Mouse (Mus musculus) spleen, embryonic (tissue): ENCODE measurements around the gene Tmem201.
"Not testable (repeated sequence)": the region's sequence is repeated elsewhere in the genome, so short reads cannot be mapped to it uniquely, and the experiment has no call there.

Source experiments
- CTCF ChIA-PET: fragments of 350-600 bp; sonication (Branson Sonifier 250); formaldehyde crosslinking; loops from one replicate; lab custom pipeline; 2022; lab: Charles Lee

The Tmem201 gene

DNA sequence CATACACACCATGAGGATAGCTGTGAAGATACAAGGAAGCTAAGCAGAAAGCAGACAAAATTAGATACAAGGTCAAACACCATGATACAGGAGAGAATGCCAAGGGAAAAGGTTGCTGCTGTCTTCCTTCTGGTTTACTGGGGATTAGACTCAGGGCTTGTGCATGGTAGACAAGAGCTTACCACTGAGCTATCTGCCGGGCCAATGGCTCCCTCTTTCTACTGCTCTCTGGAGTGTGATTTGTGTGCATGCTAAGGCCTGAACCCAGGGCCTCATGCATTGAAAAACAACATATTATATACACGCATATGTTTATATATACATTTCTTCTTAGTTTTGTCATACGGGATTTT is 11.8 kb upstream of the Tmem201 start:
- CTCF ChIA-PET: not testable (repeated sequence)

DNA sequence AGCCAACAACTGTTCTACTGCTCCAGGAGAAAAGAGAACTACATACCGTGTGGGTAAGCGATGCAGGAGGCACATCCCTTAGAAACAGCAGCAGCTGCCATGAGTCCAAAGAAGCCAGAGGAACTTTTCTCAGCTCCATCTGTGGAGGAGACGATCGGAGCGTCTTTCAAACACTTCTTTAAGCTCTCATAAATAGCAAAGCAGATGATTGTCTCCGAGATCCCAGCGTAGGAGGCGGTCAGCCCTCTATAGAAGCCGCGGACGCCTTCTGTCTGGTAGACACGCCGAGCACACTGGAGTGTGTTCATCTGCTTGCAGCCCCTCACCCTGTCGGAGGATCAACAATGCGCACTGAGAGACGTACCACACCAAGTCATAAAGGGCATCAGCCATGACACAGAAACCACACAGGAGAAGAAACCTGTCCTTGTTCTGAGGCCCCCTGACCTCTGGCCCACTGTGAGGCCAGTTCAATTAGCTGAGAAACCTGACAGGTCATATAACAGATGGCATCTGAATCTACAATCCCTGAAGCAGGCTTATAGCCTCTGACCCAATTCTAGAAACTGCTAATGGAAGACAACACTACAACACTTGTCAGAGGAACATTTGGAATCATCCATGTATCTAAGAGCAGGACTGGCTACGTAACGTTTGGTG is 11.3 kb upstream of the Tmem201 start:
- CTCF ChIA-PET: no interaction called here

DNA sequence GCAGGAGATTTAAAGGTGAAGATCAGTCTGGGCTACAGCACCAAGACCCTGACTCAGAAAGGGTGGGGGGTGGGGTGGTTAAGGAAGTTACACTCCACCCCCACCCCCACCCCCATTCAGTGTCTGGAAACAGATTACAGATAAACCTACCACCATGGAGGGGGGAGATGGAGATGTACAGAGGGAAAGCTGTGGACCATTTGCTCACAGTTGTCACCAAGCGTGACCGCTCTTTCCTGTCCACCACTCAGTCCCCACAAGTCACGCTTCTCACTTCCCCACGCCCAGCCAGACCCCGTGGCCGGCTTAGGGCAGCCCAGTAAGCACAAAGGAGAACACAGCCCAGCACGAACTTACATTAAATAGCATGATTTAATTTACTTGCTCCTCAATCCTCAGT is 6.3 kb upstream of the Tmem201 start:
- CTCF ChIA-PET: no interaction called here

DNA sequence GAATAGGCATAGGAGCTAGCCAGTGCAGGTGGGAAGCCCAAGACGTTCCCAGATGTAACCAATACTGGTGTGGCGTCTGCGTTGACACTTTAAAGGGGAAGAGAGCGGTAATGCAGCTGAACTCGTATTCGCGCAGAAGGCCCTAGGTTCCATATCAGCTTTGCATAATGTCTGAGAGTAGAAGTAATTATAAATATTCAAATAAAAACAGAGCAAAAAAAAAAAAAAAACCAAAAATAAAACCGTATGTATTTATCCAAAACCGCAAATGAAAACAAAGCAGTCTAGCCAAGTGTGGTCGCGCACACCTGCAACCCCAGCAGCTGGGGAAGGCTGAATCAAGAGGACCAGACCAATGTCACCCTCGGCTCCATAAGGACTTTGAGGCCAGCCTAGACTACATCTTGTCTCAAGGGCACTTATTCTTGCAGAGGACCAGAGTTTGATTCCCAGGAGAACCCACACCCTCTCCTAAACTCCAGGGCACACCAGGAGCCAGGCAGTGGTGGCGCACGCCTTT is 4.2 kb upstream of the Tmem201 start:
- CTCF ChIA-PET: interaction anchor here (0.6 to 0.8 kb wide), 3 partner anchors 44 to 765 kb away, joined by 4 to 5 read pairs (median 5); no protein-coding TSS in a partner anchor

DNA sequence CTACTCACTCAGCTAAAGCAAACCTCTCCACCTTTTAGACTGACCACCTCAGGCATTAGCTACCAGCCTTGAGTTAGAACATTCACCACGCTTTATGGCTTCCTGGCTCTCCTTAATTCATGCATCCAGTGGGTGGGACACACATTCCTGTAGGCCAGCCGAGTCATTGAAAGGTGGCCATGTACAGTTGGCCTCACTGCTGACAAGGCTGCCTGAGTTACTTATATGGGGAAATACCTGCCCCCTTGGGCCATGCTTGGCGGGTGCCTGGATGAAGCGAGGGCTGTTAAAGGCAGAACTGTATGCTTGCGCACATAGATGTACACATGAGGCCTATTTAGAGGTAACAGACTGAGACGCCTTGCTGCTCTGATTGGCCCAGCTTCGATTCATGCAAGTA is 2.5 kb upstream of the Tmem201 start:
- CTCF ChIA-PET: interaction anchor here (0.7 kb wide), 1 partner anchor 9 kb away, joined by 3 read pairs; no protein-coding TSS in a partner anchor

DNA sequence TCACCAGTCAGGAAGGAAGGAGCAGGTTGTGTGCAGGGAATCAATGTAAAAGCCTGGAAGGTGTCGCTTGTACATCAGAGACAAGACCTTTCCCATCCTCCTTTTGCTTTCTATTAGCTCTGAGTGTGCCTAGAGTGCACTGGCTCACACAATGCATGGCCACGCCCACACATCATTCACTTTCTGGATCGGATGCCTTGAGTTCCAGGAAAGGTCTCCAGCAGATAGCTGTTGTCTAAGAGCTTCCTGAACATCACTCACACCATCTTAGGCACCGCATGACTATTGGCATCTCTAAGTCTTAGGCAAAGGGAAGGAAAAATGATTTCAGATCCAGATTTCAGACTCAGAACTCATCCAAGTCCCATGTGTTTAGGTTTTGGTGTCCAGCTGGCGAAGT is 1.6 kb upstream of the Tmem201 start:
- CTCF ChIA-PET: no interaction called here

GRCm38 (mm10) chr4:149736581-149736980 is 1.3 kb downstream of the Tmem201 start:
- CTCF ChIA-PET: interaction anchor here (0.6 kb wide), 1 partner anchor 70 kb away, joined by 14 read pairs; no protein-coding TSS in a partner anchor

DNA sequence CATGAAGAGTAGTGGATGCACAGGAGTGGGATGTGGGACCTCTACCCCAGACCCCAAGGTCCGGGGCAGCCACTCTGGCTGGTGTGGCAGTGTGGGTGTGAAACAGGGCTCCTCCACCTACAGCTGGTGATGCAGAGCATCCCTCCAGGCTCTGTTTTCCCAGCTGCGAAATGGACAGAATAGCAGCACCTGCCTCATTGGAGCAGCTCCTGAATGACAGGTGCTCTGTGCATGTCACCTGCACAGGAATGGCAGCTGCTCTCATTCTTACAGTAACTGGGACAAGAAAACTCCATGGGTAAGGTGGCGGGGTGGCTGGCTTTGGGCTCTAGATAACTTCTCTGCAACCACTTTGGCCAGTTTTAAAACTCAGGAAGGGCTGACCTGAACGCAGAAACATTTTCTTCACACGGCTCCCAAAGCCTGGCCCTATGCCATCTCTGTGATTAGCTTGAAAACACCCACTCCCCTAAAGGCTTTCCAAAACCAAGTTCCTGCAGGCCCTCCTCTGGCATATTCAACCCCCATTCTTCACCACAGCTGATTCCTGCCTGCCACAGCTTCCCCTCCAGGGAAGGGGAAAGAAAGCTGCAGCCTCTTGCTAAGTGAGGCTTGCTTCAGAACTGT is 2.1 kb downstream of the Tmem201 start:
- CTCF ChIA-PET: no interaction called here

- CTCF ChIA-PET: interaction anchor here (0.6 kb wide), 1 partner anchor 74 kb away, joined by 3 read pairs; no protein-coding TSS in a partner anchor
Observed at GRCm38 (mm10) chr4:149734730-149735475, 2.9 kb downstream of the Tmem201 start.

- CTCF ChIA-PET: interaction anchor here (0.6 kb wide), 1 partner anchor 73 kb away, joined by 3 read pairs; no protein-coding TSS in a partner anchor
Observed at GRCm38 (mm10) chr4:149734246-149734645, 3.6 kb downstream of the Tmem201 start.

DNA sequence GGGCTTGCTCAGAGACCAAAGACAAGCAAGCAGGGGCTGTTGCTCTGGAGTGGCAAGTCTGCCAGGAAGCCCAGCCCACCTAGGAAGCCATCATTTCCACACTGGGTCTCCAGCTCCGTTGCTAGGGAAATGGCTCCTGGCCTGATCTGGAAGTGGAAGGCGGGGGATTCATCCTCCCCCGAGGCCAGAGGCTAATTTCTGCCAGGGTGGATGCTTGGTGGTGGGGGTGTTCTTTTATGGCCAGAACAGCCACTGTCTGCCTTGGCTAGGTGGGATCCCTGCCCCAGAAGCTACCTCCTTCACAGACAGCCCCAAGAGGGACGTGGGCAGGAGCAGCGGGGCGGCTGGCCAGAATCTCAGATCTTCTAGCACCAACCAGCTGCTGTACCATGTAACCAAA is 4.1 kb downstream of the Tmem201 start:
- CTCF ChIA-PET: no interaction called here

GRCm38 (mm10) chr4:149732800-149733199 is 5.0 kb downstream of the Tmem201 start:
- CTCF ChIA-PET: interaction anchor here (0.5 to 0.6 kb wide), 3 partner anchors 11 to 445 kb away, joined by 3 to 4 read pairs (median 3); no protein-coding TSS in a partner anchor

GRCm38 (mm10) chr4:149732313-149732712 is 5.5 kb downstream of the Tmem201 start:
- CTCF ChIA-PET: no interaction called here

- CTCF ChIA-PET: interaction anchor here (0.6 kb wide), 1 partner anchor 9 kb away, joined by 3 read pairs; no protein-coding TSS in a partner anchor
Observed at GRCm38 (mm10) chr4:149730827-149731226, 7.0 kb downstream of the Tmem201 start.

GRCm38 (mm10) chr4:149728810-149729209 is 9.0 kb downstream of the Tmem201 start:
- CTCF ChIA-PET: no interaction called here

DNA sequence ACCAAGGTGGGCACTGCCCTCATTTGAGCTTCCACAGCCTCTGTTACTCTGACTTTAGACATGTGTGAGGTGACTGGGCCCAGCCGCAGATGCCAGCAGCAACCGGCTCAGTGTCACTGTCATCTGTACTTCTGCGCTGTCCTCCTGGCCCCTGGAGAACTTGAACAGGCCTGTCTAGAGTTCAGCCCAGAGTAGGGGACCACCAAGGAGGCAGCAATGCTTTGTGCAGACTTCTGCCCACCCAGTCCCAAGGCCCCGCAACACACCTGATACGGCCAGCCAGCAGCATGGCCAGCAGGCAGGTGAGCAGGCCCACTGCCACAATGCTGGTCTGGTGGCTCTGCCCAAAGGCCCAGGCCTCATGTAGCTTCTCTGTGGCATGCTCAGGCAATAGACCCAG is 10.2 kb downstream of the Tmem201 start:
- CTCF ChIA-PET: no interaction called here

- CTCF ChIA-PET: interaction anchor here (0.6 kb wide), 1 partner anchor 66 kb away, joined by 4 read pairs; no protein-coding TSS in a partner anchor
Observed at GRCm38 (mm10) chr4:149725661-149726350, 12.0 kb downstream of the Tmem201 start.

DNA sequence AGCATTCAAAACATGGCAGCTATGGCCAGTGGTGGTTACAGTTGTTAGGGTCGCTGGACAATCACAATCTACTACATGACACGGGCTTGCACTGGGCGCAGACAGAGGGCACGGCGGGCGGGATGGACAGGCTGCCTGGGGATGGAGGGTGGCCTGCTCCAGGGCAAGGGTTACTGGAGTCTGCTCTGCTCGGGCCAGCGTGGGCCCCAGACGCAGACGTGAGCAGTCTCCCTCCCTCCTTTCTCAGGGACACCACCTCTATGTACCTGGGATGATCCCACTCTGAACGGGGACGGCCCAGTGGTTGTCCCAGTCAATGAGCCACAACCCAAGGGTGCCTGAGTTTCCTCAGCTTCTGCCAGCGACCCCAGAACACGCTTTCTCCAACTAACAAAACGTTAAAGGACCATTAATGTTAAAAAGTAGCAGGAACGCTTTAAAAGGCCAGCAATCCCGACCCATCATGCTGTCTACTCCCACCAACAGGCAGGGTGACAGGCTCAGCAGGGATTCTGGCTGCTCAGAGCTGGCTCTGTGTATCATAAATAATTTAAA is 12.9 kb downstream of the Tmem201 start:
- CTCF ChIA-PET: no interaction called here

DNA sequence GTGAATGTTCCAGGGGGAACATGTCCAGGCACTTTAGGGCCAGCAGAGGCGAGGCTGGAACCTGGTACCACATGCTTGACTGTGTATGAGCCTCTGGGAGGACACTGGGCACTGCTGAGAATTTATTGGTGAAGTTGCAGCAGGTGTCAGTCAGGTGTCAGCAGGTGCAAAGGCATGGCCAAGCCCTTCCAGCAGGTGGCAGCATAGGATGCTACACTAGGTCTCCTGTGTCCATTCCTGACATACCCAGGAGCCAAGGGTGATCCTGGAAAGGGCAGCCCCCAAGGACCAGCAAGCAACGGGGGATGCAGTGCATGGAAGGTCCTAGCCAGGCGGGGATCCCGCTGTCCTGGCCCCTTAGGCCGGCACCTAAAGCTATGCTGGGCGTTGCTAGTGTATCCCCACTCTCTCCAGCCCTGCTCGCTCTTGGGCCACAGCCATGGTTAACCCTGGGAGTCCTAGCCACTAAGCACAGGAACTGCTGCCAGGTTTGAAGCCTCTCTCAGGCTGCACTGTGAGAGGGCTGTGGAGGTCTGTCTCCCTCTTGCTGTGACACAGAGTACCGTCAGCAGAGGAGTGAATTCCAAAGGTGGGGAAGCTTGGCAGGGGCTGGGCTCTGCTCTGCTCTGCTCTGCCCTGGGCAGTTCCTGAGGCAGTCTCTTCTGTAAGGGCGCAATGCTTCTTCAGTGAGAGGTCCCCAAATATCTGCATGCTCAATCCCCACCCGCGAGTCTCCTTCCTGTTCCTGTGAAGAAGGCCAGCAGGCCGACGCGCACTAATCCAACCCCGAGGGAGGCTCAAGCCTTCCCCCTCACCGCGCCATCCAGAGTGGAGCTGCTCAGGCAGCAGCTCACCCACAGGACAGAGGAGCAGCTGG is 13.8 kb downstream of the Tmem201 start:
- CTCF ChIA-PET: no interaction called here

- CTCF ChIA-PET: no interaction called here
Observed at GRCm38 (mm10) chr4:149723021-149723390, 14.8 kb downstream of the Tmem201 start.
